Mouse (Mus musculus) myocyte (in vitro differentiated cells): ENCODE results near the gene Abcb6. TPM values are rescaled to one million over a fixed set of nuclear protein-coding genes. Genes with fewer than 3 reads are reported as not detected.

Source experiments
- H3K27me3 ChIP-seq: one replicate; pipeline ENCODE4 v1.6.1; 2011; ENCODE audit not compliant: control insufficient read depth, insufficient read depth, insufficient read length
- H3K36me3 ChIP-seq: one replicate; pipeline ENCODE4 v1.6.1; 2011; ENCODE audit not compliant: control insufficient read depth, insufficient read depth
- H3K4me2 ChIP-seq: one replicate; pipeline ENCODE4 v1.6.1; 2011; ENCODE audit warnings: low read depth, control low read depth
- H3K4me3 ChIP-seq: one replicate; pipeline ENCODE4 v1.5.1; 2011; ENCODE audit warnings: mild to moderate bottlenecking, control low read depth, moderate library complexity
- H3K79me2 ChIP-seq: one replicate; pipeline ENCODE4 v1.6.1; 2011; ENCODE audit not compliant: control insufficient read depth, insufficient read depth
- H3ac ChIP-seq: one replicate; pipeline ENCODE4 v1.6.1; 2011; ENCODE audit not compliant: control insufficient read depth, insufficient read length
- CEBPB ChIP-seq: IDR thresholded peaks from 2 replicates; pipeline ENCODE4 v1.6.1; 2011; ENCODE audit warnings: mild to moderate bottlenecking, moderate library complexity; ENCODE audit not compliant: poor library complexity, insufficient read depth, severe bottlenecking
- E2F4 ChIP-seq: IDR thresholded peaks from one replicate; pipeline ENCODE4 v1.6.1; 2011; ENCODE audit warnings: mild to moderate bottlenecking, control low read depth, moderate library complexity; ENCODE audit not compliant: insufficient read depth
- MAX ChIP-seq: IDR thresholded peaks from one replicate; pipeline ENCODE4 v1.6.1; 2011; ENCODE audit warnings: low read depth, mild to moderate bottlenecking, control low read depth
- MYOD1 ChIP-seq, 3 experiments: IDR thresholded peaks; one replicate each; pipeline ENCODE4 v1.6.1; 2011; ENCODE audit warnings: control low read depth in 2 of 3, low read depth in 2 of 3, mild to moderate bottlenecking in 2 of 3, moderate library complexity in 1 of 3; ENCODE audit not compliant: insufficient read length in 2 of 3, control insufficient read depth in 1 of 3
- MYOG ChIP-seq, 3 experiments: IDR thresholded peaks; one replicate each; pipeline ENCODE4 v1.6.1; 2011; ENCODE audit warnings: control low read depth in 2 of 3, low read depth in 2 of 3, mild to moderate bottlenecking in 2 of 3; ENCODE audit not compliant: insufficient read length in 2 of 3, control insufficient read depth in 1 of 3, insufficient read depth in 1 of 3
- POLR2A ChIP-seq: IDR thresholded peaks from one replicate; pipeline ENCODE4 v1.6.1; 2011; ENCODE audit warnings: low read depth, mild to moderate bottlenecking, control low read depth, moderate library complexity; ENCODE audit not compliant: insufficient read length
- POLR2AphosphoS2 ChIP-seq: IDR thresholded peaks from one replicate; pipeline ENCODE4 v1.6.1; 2011; ENCODE audit warnings: low read depth, control low read depth; ENCODE audit not compliant: insufficient read length
- REST ChIP-seq: IDR thresholded peaks from one replicate; pipeline ENCODE4 v1.6.1; 2011; ENCODE audit warnings: mild to moderate bottlenecking, control low read depth, moderate library complexity; ENCODE audit not compliant: insufficient read depth, insufficient read length
- SRF ChIP-seq: IDR thresholded peaks from one replicate; pipeline ENCODE4 v1.6.1; 2011; ENCODE audit warnings: low read depth; ENCODE audit not compliant: control insufficient read depth, insufficient read length
- TCF12 ChIP-seq: IDR thresholded peaks from one replicate; pipeline ENCODE4 v1.6.1; 2011; ENCODE audit warnings: mild to moderate bottlenecking, control low read depth; ENCODE audit not compliant: poor library complexity, insufficient read depth, severe bottlenecking
- TCF3 ChIP-seq: IDR thresholded peaks from one replicate; pipeline ENCODE4 v1.6.1; 2011; ENCODE audit warnings: low read depth, control low read depth; ENCODE audit not compliant: insufficient read length
- USF1 ChIP-seq: IDR thresholded peaks from one replicate; pipeline ENCODE4 v1.6.1; 2011; ENCODE audit warnings: low read depth, mild to moderate bottlenecking, control low read depth, moderate library complexity
- polyA plus RNA-seq: library from polyadenylated mRNA; unstranded; fragments of >200 nt; fragmentation: generic; extraction: Trizol; gene quantifications from one replicate; pipeline ENCODE4 v1.2.1, GENCODE M21; 2012; ENCODE audit warnings: missing spikeins

Abcb6 gene
- polyA plus RNA-seq, 1 experiment, result 61.4 TPM

DNA sequence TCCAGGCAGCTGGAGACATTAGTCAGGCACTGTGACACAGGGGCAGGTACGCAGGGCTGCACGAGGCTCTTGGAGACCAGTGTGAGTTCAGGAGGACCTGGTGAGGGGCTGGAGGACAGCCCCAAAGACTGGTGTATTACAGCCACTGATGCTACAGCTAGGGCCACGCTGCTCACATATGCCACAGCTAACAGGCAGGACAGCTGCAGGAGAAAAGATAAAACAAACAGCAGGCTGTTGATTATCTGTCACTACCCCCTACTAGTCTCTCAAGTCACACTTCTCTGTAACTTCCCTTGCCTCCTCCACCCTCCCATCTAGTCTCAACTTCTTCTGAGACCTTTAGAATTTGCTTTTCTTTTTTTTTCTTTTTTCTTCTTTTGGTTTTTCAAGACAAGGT lies 43.5 kb downstream of the Abcb6 start:
- Histone ChIP-seq H3K79me2 (no peaks in the 10 kb centered on the region), H3K4me2 (no peak overlapping the region), H3K27me3 (no peaks in the 10 kb centered on the region), H3K4me3 (no peak overlapping the region), H3ac (no peak overlapping the region), H3K36me3 (peaks cover 22% of the 10 kb centered on the region)
- no peak for TF ChIP-seq USF1
- no peak for TF ChIP-seq TCF3
- TF ChIP-seq REST, result no peak
- TF ChIP-seq MAX, result no peak
- no peak for TF ChIP-seq E2F4
- no peak for TF ChIP-seq CEBPB
- no peak for TF ChIP-seq SRF
- TF ChIP-seq MYOG (IDR thresholded peaks at IDR 0.05; ENCODE audit: control insufficient read depth in 1 of 3, insufficient read depth in 1 of 3, insufficient read length in 2 of 3, low read depth in 2 of 3), result no peak
- TF ChIP-seq POLR2AphosphoS2, result no peak
- no peak for TF ChIP-seq MYOD1 (IDR thresholded peaks at IDR 0.05; ENCODE audit: control insufficient read depth in 1 of 3, insufficient read length in 2 of 3, low read depth in 2 of 3)

DNA sequence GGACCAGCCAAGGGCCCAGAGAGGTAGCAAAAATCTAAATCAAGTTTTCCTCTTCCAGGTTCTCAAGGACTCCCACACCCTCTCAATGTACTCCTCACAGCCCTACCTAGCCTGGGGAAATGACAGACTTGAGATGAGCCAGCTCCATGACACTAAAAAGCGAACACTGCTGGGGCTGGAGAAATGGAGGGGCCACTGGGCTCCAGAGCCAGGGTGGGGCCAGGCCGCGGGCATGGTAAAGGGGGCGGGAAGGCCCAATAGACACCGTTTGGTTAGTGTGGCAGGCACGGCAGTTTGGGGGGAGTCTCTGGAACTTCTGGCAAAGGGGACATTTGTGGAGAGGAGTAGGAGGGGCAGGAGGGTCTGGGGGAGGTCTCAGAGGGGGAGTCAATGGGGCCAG lies 43.9 kb downstream of the Abcb6 start:
- Histone ChIP-seq H3K79me2 (no peaks in the 10 kb centered on the region), H3ac (no peak overlapping the region), H3K4me2 (no peak overlapping the region), H3K27me3 (no peaks in the 10 kb centered on the region), H3K4me3 (no peak overlapping the region), H3K36me3 (peaks cover 22% of the 10 kb centered on the region)
- TF ChIP-seq POLR2A (no peak), MAX (no peak), TCF12 (no peak), REST (no peak), CEBPB (no peak), POLR2AphosphoS2 (no peak), MYOD1 (IDR thresholded peaks at IDR 0.05; ENCODE audit: control insufficient read depth in 1 of 3, insufficient read length in 2 of 3, low read depth in 2 of 3) (no peak), USF1 (no peak), MYOG (IDR thresholded peaks at IDR 0.05; ENCODE audit: control insufficient read depth in 1 of 3, insufficient read depth in 1 of 3, insufficient read length in 2 of 3, low read depth in 2 of 3) (no peak)

DNA sequence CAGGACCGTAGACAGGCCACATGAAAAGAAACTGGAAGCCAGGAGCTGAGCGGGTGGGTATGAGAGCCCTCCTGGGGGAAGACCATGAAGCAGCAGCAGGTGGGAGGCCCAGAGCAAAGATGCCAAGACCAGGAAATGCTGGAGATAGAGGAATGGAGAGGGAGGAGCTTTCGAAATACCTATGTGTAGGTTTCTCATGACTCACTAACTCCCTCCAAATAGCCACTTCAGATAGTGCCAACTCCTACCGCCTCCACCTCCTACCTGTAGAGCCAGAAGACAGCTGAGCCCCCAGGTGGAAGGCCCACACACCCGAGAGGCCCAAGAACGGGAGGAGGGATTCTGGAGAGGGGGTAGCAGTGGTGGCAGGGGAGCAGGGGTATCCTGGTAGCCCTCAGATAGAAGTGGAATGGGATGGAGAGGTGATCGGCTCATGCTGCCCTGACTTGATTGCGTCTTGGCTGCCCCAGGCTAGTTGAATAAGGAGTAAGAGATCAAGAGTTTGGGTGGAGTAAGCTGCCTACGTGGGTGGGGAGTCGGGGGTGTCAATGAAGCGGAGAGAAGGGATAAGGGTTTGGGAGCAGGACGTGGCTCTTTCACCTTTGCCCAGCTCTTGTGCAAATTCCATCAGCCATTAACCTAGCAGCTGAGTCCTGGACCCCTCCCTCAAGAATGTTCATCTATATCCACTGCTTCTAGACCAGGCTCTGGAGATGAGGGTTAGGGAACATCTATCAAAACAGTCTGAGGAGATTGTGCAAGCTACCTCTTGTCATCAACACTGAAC lies 46.6 kb downstream of the Abcb6 start, which contains the start of gene Slc23a3:
Gene Slc23a3, minus strand, starts transcription at position 470 of the 787 bp plus-strand sequence.
- Histone ChIP-seq H3K4me2 (no peak within 1 kb of the TSS), H3K36me3 (peaks cover 11% of the 10 kb centered on the region), H3K4me3 (no peak within 1 kb of the TSS), H3ac (no peak within 1 kb of the TSS), H3K79me2 (no peaks in the 10 kb centered on the region), H3K27me3 (no peaks in the 10 kb centered on the region)
- TF ChIP-seq TCF3, result no peak
- no peak for TF ChIP-seq POLR2AphosphoS2
- TF ChIP-seq POLR2A, result no peak
- TF ChIP-seq TCF12, result no peak
- TF ChIP-seq E2F4, result no peak
- no peak for TF ChIP-seq MYOD1 (IDR thresholded peaks at IDR 0.05; ENCODE audit: control insufficient read depth in 1 of 3, insufficient read length in 2 of 3, low read depth in 2 of 3)
- TF ChIP-seq CEBPB, result no peak
- TF ChIP-seq SRF, result no peak

DNA sequence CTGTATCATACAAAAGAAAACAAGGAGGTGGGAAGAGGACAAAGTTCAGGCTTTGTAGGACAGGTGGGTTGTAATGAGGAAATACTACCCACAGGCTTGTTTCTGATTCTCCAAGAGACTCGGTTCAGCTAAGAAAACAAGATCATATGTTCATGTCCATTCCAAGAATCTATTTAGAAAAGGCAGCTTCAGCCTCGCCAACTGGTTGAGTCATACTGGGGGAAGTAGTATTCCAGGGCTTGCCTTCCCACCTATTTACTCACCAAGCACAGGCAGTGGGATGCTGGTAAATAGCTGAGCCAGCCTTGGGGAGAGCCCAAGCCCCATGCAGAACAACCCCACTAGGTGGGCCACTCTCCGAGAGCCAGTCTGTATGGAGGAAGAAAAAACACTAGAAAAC lies 51.6 kb downstream of the Abcb6 start:
- TF ChIP-seq POLR2A, result no peak
- no peak for TF ChIP-seq MAX
- no peak for TF ChIP-seq SRF
- TF ChIP-seq CEBPB, result no peak
- no peak for TF ChIP-seq TCF12
- no peak for TF ChIP-seq E2F4
- TF ChIP-seq POLR2AphosphoS2, result no peak
- TF ChIP-seq MYOD1 (IDR thresholded peaks at IDR 0.05; ENCODE audit: control insufficient read depth in 1 of 3, insufficient read length in 2 of 3, low read depth in 2 of 3), result no peak
- TF ChIP-seq REST, result no peak
- TF ChIP-seq USF1, result no peak
- no peak for TF ChIP-seq MYOG (IDR thresholded peaks at IDR 0.05; ENCODE audit: control insufficient read depth in 1 of 3, insufficient read depth in 1 of 3, insufficient read length in 2 of 3, low read depth in 2 of 3)
- Histone ChIP-seq H3K27me3 (no peaks in the 10 kb centered on the region), H3K79me2 (no peaks in the 10 kb centered on the region), H3K36me3 (no peaks in the 10 kb centered on the region), H3ac (no peak overlapping the region), H3K4me3 (no peak overlapping the region), H3K4me2 (no peak overlapping the region)

DNA sequence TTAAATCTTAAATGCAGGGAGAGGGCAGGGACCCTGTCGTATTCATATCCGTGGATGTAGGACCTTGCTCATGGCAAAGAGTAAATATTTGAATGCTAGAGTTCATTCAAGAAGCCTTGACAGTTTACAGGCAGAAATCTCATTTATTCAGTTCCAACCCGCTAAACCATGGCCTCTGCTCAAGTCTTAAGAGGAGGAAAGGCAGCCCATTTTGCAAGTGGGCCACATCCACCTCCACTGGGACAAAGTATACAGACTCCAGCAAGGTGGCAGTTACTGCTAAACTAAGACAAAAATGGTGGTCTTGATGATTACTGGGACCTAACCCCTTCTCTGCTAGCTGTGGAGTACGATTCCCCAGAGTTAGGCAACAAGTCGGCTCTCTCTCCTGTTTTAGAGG lies 54.8 kb downstream of the Abcb6 start:
- TF ChIP-seq TCF3, result no peak
- no peak for TF ChIP-seq CEBPB
- TF ChIP-seq E2F4, result no peak
- TF ChIP-seq MYOG (IDR thresholded peaks at IDR 0.05; ENCODE audit: control insufficient read depth in 1 of 3, insufficient read depth in 1 of 3, insufficient read length in 2 of 3, low read depth in 2 of 3), result no peak
- TF ChIP-seq REST, result no peak
- TF ChIP-seq MYOD1 (IDR thresholded peaks at IDR 0.05; ENCODE audit: control insufficient read depth in 1 of 3, insufficient read length in 2 of 3, low read depth in 2 of 3), result no peak
- no peak for TF ChIP-seq TCF12
- TF ChIP-seq USF1, result no peak
- TF ChIP-seq POLR2AphosphoS2, result no peak
- no peak for TF ChIP-seq SRF
- TF ChIP-seq MAX, result no peak
- TF ChIP-seq POLR2A, result no peak
- Histone ChIP-seq H3K27me3 (no peaks in the 10 kb centered on the region), H3K36me3 (no peaks in the 10 kb centered on the region), H3K4me2 (peak overlapping the region; percentile 84), H3K4me3 (peak overlapping the region; percentile 46), H3ac (peak overlapping the region; percentile 21), H3K79me2 (no peaks in the 10 kb centered on the region)
